Mouse (Mus musculus) midbrain, embryonic 13.5 days (tissue): ENCODE measurements at regions not wholly inside any gene's neighbourhood (a gene's known extent, or its start where the extent isn't known, plus 50 kb on each side); places are given as distances from the start of the nearest gene placed in this dataset.

Experiments
- ATAC-seq: fragments of 200-750 bp; cut with Nextera tagmentation; 2 replicates; pipeline ENCODE4 v1.8.0; 2017; ENCODE audit warnings: mild to moderate bottlenecking, moderate TSS enrichment, moderate library complexity
- H3K27ac ChIP-seq: fragments of 300-500 bp; sonication (generic); 2 replicates; pipeline ENCODE4 v1.5.1; 2015; ENCODE audit warnings: inconsistent platforms, mild to moderate bottlenecking, moderate library complexity
- H3K27me3 ChIP-seq: fragments of 300-500 bp; sonication (generic); 2 replicates; pipeline ENCODE4 v1.6.1; 2015; ENCODE audit warnings: mild to moderate bottlenecking, inconsistent platforms
- H3K36me3 ChIP-seq: fragments of 300-500 bp; sonication (generic); 2 replicates; pipeline ENCODE4 v1.6.1; 2015; ENCODE audit warnings: mild to moderate bottlenecking, inconsistent platforms
- H3K4me1 ChIP-seq: fragments of 300-500 bp; sonication (generic); replicated peaks from 2 replicates; pipeline ENCODE4 v1.6.1; 2015; ENCODE audit warnings: inconsistent platforms
- H3K4me2 ChIP-seq: fragments of 300-500 bp; sonication (generic); replicated peaks from 2 replicates; pipeline ENCODE4 v1.6.1; 2015; ENCODE audit warnings: moderate library complexity, mild to moderate bottlenecking, inconsistent platforms
- H3K4me3 ChIP-seq: fragments of 300-500 bp; sonication (generic); replicated peaks from 2 replicates; pipeline ENCODE4 v1.5.1; 2015; ENCODE audit warnings: mild to moderate bottlenecking, inconsistent platforms
- H3K9ac ChIP-seq: fragments of 300-500 bp; sonication (generic); replicated peaks from 2 replicates; pipeline ENCODE4 v1.6.1; 2015; ENCODE audit warnings: mild to moderate bottlenecking, inconsistent platforms
- H3K9me3 ChIP-seq: fragments of 300-500 bp; sonication (generic); 2 replicates; pipeline ENCODE4 v1.6.1; 2016; ENCODE audit warnings: mild to moderate bottlenecking, inconsistent platforms
- WGBS: fragments of 180-500 bp; shearing (Covaris S2); methylation state at CpG from one replicate; pipeline ENCODE4 v1.1.7; 2015; 5-methylcytosine and 5-hydroxymethylcytosine counted together

DNA sequence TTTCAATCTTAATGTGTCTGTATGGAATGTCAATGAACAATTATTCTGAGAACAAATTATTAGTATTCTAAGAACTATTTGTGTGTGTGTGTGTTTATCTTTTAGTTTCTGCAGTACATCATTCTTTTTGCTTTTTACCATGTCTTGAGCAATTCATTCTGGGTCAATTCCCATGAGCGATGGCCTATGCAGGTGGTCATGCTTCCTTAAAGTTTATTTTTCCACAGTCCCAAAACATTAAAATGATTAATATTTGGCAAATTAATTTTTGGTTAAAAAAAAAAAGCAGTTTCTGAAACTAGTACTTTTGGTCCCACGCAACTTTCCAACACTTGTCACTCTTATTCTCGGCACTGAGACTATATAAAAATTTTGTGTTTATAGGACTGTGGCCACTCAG lies 416.8 kb upstream of the Rgmb start:
- H3K4me1 ChIP-seq, result no peaks in the 10 kb centered on the region
- no peak overlapping the region for H3K27ac ChIP-seq
- H3K4me3 ChIP-seq, result no peak overlapping the region
- no peaks in the 10 kb centered on the region for H3K27me3 ChIP-seq
- H3K36me3 ChIP-seq, result no peaks in the 10 kb centered on the region
- no peaks in the 10 kb centered on the region for H3K9me3 ChIP-seq
- whole genome bisulfite sequencing, result 93% methylated on average over 3 of the region's 3 CpGs
- H3K4me2 ChIP-seq, result no peak overlapping the region
- ATAC-seq, result no peak
- no peak overlapping the region for H3K9ac ChIP-seq

DNA sequence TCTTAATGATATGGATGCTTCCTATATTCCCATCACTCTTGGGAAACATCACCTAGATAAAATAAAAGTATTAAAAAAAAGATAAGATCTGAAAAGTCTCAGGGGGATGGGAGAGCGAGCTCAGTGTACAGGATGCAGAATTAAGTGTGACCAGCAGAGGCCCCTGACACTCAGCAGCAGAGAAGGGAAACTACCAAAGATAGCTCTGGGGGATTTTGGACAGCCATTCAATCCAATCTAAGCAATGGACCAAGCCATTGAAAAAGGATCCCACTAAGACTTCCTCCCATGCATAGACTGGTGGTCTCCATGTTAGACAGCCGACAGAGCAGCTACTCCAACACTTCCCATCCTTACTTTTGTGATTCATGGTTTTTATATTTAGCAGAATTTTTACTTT lies 390.4 kb upstream of the Rgmb start:
- no peak for ATAC-seq
- no peak overlapping the region for H3K4me2 ChIP-seq
- no peak overlapping the region for H3K9ac ChIP-seq
- H3K36me3 ChIP-seq, result no peaks in the 10 kb centered on the region
- H3K27ac ChIP-seq, result no peak overlapping the region
- H3K4me3 ChIP-seq, result no peak overlapping the region
- no peaks in the 10 kb centered on the region for H3K27me3 ChIP-seq
- WGBS, result 86% methylated on average over 2 of the region's 2 CpGs
- no peaks in the 10 kb centered on the region for H3K9me3 ChIP-seq
- H3K4me1 ChIP-seq, result no peaks in the 10 kb centered on the region

GRCm38 (mm10) chr17:16219675-16220566 lies 389.1 kb upstream of the Rgmb start:
- H3K27me3 ChIP-seq, result no peaks in the 10 kb centered on the region
- H3K4me1 ChIP-seq, result no peaks in the 10 kb centered on the region
- WGBS, result 87% methylated on average over 13 of the region's 13 CpGs
- no peak overlapping the region for H3K4me2 ChIP-seq
- H3K36me3 ChIP-seq, result no peaks in the 10 kb centered on the region
- no peak overlapping the region for H3K4me3 ChIP-seq
- H3K27ac ChIP-seq, result no peak overlapping the region
- H3K9ac ChIP-seq, result no peak overlapping the region
- no peaks in the 10 kb centered on the region for H3K9me3 ChIP-seq
- no peak for ATAC-seq

DNA sequence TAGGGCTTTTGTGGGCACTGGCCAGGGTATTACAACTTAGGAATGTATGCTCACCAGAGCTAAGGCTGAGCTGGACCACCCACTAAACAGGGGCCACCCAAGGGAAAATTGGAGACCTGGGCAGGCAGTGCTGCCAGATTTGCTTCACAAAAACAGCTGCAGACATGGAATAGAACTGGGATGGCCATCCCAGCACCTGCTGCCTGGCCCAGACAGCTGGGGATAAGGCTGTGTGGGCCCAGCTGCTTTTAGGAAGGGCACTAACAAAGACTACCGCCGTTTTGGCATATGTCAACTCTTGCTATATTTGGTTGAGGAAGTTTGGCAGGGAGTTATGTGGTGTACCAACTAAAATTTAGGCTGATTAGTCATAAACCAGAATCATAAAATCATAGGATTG lies 387.8 kb upstream of the Rgmb start:
- Histone ChIP-seq H3K36me3 (no peaks in the 10 kb centered on the region), H3K4me3 (no peak overlapping the region), H3K9me3 (no peaks in the 10 kb centered on the region), H3K27me3 (no peaks in the 10 kb centered on the region), H3K27ac (no peak overlapping the region), H3K4me1 (no peaks in the 10 kb centered on the region), H3K4me2 (no peak overlapping the region), H3K9ac (no peak overlapping the region)
- ATAC-seq, result peak; percentile 58; the same call in 1 of the 2 replicates
- WGBS, result 49% methylated on average over 2 of the region's 2 CpGs

DNA sequence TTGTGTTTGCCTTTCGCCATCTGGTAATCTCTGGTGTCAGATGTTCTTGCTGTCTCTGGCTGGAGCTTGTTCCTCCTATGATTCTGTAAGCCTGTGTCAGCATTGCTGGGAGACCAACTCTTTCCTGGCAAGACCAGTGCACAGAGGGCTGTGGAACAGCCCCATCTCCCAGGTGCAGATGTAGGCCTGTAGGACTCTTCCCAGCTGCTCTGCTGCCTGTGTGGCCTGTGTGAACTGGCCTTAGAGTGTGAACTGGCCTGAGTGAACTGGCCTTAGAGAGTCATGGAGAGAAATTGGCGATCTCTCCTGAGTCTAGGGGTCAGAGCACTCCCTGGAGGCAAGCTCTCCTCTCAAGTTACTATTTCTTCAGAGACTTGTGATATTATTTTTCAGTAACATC lies 386.0 kb upstream of the Rgmb start:
- ATAC-seq, result no peak
- 88% methylated on average over 2 of the region's 2 CpGs for WGBS
- Histone ChIP-seq H3K9ac (no peak overlapping the region), H3K4me2 (no peak overlapping the region), H3K27me3 (no peaks in the 10 kb centered on the region), H3K4me1 (no peaks in the 10 kb centered on the region), H3K9me3 (no peaks in the 10 kb centered on the region), H3K27ac (no peak overlapping the region), H3K4me3 (no peak overlapping the region), H3K36me3 (no peaks in the 10 kb centered on the region)

GRCm38 (mm10) chr17:16193636-16194035 lies 362.8 kb upstream of the Rgmb start:
- H3K27me3 ChIP-seq, result no peaks in the 10 kb centered on the region
- no peaks in the 10 kb centered on the region for H3K9me3 ChIP-seq
- H3K9ac ChIP-seq, result no peak overlapping the region
- no peak overlapping the region for H3K4me3 ChIP-seq
- H3K4me2 ChIP-seq, result no peak overlapping the region
- ATAC-seq, result no peak
- H3K36me3 ChIP-seq, result no peaks in the 10 kb centered on the region
- H3K4me1 ChIP-seq, result no peaks in the 10 kb centered on the region
- H3K27ac ChIP-seq, result no peak overlapping the region
- WGBS, result 100% methylated on average over 1 of the region's 1 CpGs

- H3K4me2 ChIP-seq, result no peak overlapping the region
- no peaks in the 10 kb centered on the region for H3K27me3 ChIP-seq
- no peak overlapping the region for H3K9ac ChIP-seq
- H3K27ac ChIP-seq, result no peak overlapping the region
- H3K4me3 ChIP-seq, result no peak overlapping the region
- no peaks in the 10 kb centered on the region for H3K9me3 ChIP-seq
- H3K4me1 ChIP-seq, result 0 out of 2 replicates have a peak, but pooled peaks cover 6% of the 10 kb centered on the region
- 100% methylated on average over 1 of the region's 1 CpGs for WGBS
- no peak for ATAC-seq
- no peaks in the 10 kb centered on the region for H3K36me3 ChIP-seq
Observed at GRCm38 (mm10) chr17:16180856-16181255, 350.0 kb upstream of the Rgmb start.

- no peaks in the 10 kb centered on the region for H3K27me3 ChIP-seq
- no peaks in the 10 kb centered on the region for H3K9me3 ChIP-seq
- no peak for ATAC-seq
- no peak overlapping the region for H3K4me3 ChIP-seq
- no peak overlapping the region for H3K27ac ChIP-seq
- no peaks in the 10 kb centered on the region for H3K36me3 ChIP-seq
- no peak overlapping the region for H3K9ac ChIP-seq
- WGBS, result 87% methylated on average over 2 of the region's 2 CpGs
- H3K4me1 ChIP-seq, result 0 out of 2 replicates have a peak, but pooled peaks cover 6% of the 10 kb centered on the region
- no peak overlapping the region for H3K4me2 ChIP-seq
Observed at GRCm38 (mm10) chr17:16178102-16178501, 347.3 kb upstream of the Rgmb start.

GRCm38 (mm10) chr17:16176782-16177510 lies 346.1 kb upstream of the Rgmb start:
- no peaks in the 10 kb centered on the region for H3K36me3 ChIP-seq
- H3K4me1 ChIP-seq, result 0 out of 2 replicates have a peak, but pooled peaks cover 6% of the 10 kb centered on the region
- no peak overlapping the region for H3K27ac ChIP-seq
- H3K4me3 ChIP-seq, result no peak overlapping the region
- H3K9me3 ChIP-seq, result no peaks in the 10 kb centered on the region
- H3K4me2 ChIP-seq, result no peak overlapping the region
- ATAC-seq, result no peak
- H3K27me3 ChIP-seq, result no peaks in the 10 kb centered on the region
- 44% methylated on average over 8 of the region's 8 CpGs for WGBS
- no peak overlapping the region for H3K9ac ChIP-seq

DNA sequence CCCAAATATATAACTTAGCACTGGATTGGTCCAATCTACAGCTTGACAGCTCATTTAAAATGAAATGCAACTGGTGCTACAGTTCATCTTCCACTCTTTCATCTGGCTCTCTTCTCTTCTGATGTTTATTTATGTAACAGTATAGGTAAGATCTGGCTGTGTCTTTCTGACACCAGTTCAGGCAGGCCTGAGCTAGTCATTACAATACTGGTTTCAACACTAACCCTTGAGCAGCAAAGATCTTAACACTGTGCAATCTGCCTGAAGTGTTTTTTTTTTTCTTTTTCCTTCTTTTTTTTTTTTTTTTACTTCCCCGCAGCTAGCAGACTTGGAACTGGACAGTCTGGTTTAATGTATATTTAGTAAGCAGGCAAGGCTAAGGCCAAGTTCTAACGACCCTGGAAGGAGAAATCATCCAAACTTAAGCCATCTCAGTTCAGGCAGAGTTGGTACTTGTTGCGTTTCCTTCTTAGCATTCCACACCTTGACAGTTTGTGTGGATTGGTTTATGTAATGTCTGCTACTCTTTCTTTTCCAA lies 342.8 kb upstream of the Rgmb start:
- Histone ChIP-seq H3K4me2 (no peak overlapping the region), H3K4me1 (0 out of 2 replicates have a peak, but pooled peaks cover 6% of the 10 kb centered on the region), H3K9ac (no peak overlapping the region), H3K4me3 (no peak overlapping the region), H3K36me3 (no peaks in the 10 kb centered on the region), H3K27me3 (no peaks in the 10 kb centered on the region), H3K27ac (no peak overlapping the region), H3K9me3 (no peaks in the 10 kb centered on the region)
- WGBS, result 80% methylated on average over 3 of the region's 3 CpGs
- ATAC-seq, result no peak

DNA sequence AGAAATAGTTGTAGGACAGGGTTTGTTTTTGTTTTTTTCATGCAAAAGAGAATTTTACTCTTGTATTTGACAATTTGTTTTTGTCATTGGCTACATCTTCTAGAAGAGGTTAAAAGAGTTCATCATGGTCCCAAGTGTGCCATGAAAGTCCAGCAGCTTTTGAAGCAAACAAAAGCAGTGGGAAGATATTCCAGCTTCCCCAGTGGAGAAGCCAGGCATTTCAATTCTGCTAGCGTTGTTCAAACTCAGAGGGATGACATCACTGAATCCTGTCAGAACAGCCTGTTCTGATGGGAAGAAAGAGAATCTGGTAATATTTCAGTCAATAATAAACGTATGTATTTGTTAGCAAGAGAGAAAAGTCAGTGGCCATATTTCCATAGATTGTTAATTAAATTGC lies 335.9 kb upstream of the Rgmb start:
- H3K27ac ChIP-seq, result no peak overlapping the region
- no peaks in the 10 kb centered on the region for H3K9me3 ChIP-seq
- no peak overlapping the region for H3K4me2 ChIP-seq
- no peak for ATAC-seq
- H3K27me3 ChIP-seq, result no peaks in the 10 kb centered on the region
- no peak overlapping the region for H3K9ac ChIP-seq
- 72% methylated on average over 2 of the region's 2 CpGs for WGBS
- no peak overlapping the region for H3K4me3 ChIP-seq
- H3K4me1 ChIP-seq, result no peaks in the 10 kb centered on the region
- no peaks in the 10 kb centered on the region for H3K36me3 ChIP-seq

- H3K27me3 ChIP-seq, result no peaks in the 10 kb centered on the region
- no peaks in the 10 kb centered on the region for H3K36me3 ChIP-seq
- H3K9me3 ChIP-seq, result no peaks in the 10 kb centered on the region
- WGBS, result 46% methylated on average over 3 of the region's 3 CpGs
- no peak for ATAC-seq
- no peak overlapping the region for H3K4me2 ChIP-seq
- H3K4me3 ChIP-seq, result no peak overlapping the region
- H3K9ac ChIP-seq, result no peak overlapping the region
- peaks cover 4% of the 10 kb centered on the region; the same call in 1 of the 2 replicates for H3K4me1 ChIP-seq
- H3K27ac ChIP-seq, result no peak overlapping the region
Observed at GRCm38 (mm10) chr17:16158119-16158518, 327.3 kb upstream of the Rgmb start.
